Mouse (Mus musculus) cortical plate, adult 2 months (tissue): ENCODE results near the gene Dqx1. TPM values are rescaled to one million over a fixed set of nuclear protein-coding genes. Genes with fewer than 3 reads are reported as not detected.

Experiments
- H3K27ac ChIP-seq: fragments of 200-500 bp; 2 replicates; pipeline ENCODE4 v1.5.1; 2012; ENCODE audit warnings: low read length, control low read depth, inconsistent platforms; ENCODE audit not compliant: insufficient read depth
- H3K4me1 ChIP-seq: fragments of 200-500 bp; 2 replicates; pipeline ENCODE4 v1.6.1; 2011; ENCODE audit warnings: low read length; ENCODE audit not compliant: control insufficient read depth, insufficient read depth
- H3K4me3 ChIP-seq: fragments of 200-500 bp; 2 replicates; pipeline ENCODE4 v1.5.1; 2011; ENCODE audit warnings: mild to moderate bottlenecking, low read length, control low read depth; ENCODE audit not compliant: insufficient read depth
- CTCF ChIP-seq: fragments of 200-500 bp; IDR thresholded peaks from 2 replicates; pipeline ENCODE4 v1.5.1; 2011; ENCODE audit warnings: mild to moderate bottlenecking, control low read depth, low read length; ENCODE audit not compliant: insufficient read depth; ENCODE audit errors: extremely low read depth
- POLR2A ChIP-seq: fragments of 200-500 bp; IDR thresholded peaks from 2 replicates; pipeline ENCODE4 v1.6.1; 2011; ENCODE audit warnings: mild to moderate bottlenecking, low read length, control low read depth; ENCODE audit not compliant: insufficient read depth; ENCODE audit errors: extremely low read depth
- polyA plus RNA-seq: library from polyadenylated mRNA; depleted of rRNA; stranded (reverse); fragments of >200 nt; gene quantifications from 2 replicates; pipeline ENCODE4 v1.2.3, GENCODE M21; 2012

Gene Dqx1
- polyA plus RNA-seq, 1 experiment = 0.52 TPM

DNA sequence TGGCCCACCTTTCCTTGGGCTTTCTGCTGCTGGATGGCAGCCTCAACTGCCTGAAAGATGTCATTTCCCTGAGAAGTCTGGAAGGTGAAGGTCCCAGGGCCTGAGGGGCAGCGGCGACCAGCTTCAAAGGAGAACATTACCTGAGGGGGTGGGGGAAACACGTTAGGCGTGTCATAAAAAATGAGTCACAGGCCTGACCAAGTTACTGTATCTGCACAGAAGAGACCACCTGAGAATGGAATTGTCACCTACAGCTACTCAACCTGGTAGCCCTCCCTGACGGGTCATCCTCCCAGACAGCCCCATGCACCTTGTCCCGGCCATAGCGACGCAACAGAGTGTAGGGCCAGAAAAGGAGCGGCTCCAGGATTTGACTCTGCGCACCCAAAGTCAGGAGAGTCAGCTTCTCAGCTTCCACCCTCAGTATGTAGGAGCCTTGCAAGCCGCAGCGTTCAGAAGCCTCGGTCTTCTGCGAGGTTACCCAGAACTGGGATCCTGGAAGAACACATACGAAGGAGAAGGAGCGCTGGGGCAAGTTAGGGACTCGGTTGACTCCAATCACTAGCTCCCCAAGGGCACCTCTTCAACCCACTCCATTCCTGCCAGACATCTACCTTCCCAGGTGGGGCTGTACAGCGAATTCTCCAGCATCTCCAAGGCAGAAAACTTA lies 25.6 kb upstream of the Dqx1 start:
- TF ChIP-seq POLR2A (no peak), CTCF (no peak)
- no peak overlapping the region for H3K27ac ChIP-seq
- H3K4me3 ChIP-seq = no peak overlapping the region; the same call in 1 of the 2 replicates
- no peaks in the 10 kb centered on the region for H3K4me1 ChIP-seq

- peak overlapping the region; percentile 43 for H3K4me3 ChIP-seq
- no peak overlapping the region; the same call in 1 of the 2 replicates for H3K27ac ChIP-seq
- no peaks in the 10 kb centered on the region for H3K4me1 ChIP-seq
- no peak for TF ChIP-seq CTCF
- no peak for TF ChIP-seq POLR2A
Observed at GRCm38 (mm10) chr6:83032769-83033191, 24.9 kb upstream of the Dqx1 start.

DNA sequence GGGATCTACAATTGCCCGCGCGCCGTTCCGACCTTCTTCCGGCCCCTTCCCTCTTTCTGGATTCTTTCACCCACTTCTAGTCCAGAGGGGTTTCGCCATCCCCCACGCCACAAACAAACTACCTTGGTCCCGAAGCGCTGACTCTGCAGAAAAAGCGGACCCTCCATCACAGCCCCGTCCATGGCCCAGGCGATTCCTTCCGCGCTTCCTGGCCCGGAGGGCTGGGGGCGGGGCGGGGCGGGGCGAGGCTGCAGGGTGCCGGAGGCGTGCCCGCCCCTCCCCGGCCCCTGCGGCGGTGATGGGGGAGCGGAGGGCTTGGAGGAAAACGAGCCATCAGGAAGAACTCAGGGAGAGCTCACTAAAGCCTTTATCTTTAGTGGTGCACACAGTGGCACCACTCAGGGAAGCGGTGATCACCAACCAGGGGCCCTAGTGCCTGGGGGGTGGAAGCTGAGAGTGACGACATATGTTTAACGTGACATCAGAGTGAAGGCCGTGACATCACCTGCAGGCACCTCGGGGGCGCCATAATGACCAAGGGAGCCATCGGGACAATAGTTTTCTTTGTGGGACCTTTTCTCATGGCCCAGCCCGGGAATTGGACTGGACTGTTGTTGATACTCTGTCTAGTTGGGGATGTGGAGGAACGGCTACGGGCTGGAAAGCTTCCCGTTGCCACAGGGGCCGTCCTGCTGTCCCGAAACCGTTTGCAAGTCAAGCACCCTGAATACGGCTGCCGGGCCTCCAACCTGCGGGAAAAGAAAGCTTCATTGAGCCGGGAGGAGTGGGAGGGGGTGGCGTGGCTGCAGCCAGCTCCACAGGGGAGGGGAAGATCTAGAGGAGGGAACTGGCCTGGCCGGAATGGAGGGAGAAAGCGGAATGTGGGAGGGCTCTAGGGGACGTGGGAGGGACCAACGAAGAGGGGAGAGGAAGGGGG lies 24.1 kb upstream of the Dqx1 start, which contains the start of the genes Dok1 and Loxl3:
Dok1 (minus strand) TSS at position 223 of the 937 bp plus-strand sequence.
Loxl3 (plus strand) TSS at position 925 of the 937 bp plus-strand sequence.
- no peaks in the 10 kb centered on the region for H3K4me1 ChIP-seq
- no peak for TF ChIP-seq POLR2A
- no peak for TF ChIP-seq CTCF
- H3K4me3 ChIP-seq = peak within 1 kb of the TSS; percentile 43
- peak within 1 kb of the TSS; percentile 19 for H3K27ac ChIP-seq

GRCm38 (mm10) chr6:83034463-83035055 lies 23.1 kb upstream of the Dqx1 start:
- no peak overlapping the region for H3K27ac ChIP-seq
- TF ChIP-seq POLR2A (no peak), CTCF (no peak)
- H3K4me1 ChIP-seq = no peaks in the 10 kb centered on the region
- H3K4me3 ChIP-seq = peak overlapping the region; percentile 43

GRCm38 (mm10) chr6:83037188-83037587 lies 20.5 kb upstream of the Dqx1 start:
- no peak overlapping the region for H3K27ac ChIP-seq
- H3K4me3 ChIP-seq = no peak overlapping the region
- no peaks in the 10 kb centered on the region for H3K4me1 ChIP-seq
- TF ChIP-seq POLR2A = no peak
- TF ChIP-seq CTCF = no peak

- TF ChIP-seq POLR2A = no peak
- Histone ChIP-seq H3K4me3 (peak overlapping the region; percentile 3; the same call in 1 of the 2 replicates), H3K27ac (no peak overlapping the region), H3K4me1 (no peaks in the 10 kb centered on the region)
Observed at GRCm38 (mm10) chr6:83038496-83039012, 19.1 kb upstream of the Dqx1 start.

- Histone ChIP-seq H3K4me3 (no peak overlapping the region), H3K4me1 (no peaks in the 10 kb centered on the region), H3K27ac (no peak overlapping the region)
- TF ChIP-seq POLR2A (no peak), CTCF (no peak)
Observed at GRCm38 (mm10) chr6:83040601-83041000, 17.0 kb upstream of the Dqx1 start.

- no peak overlapping the region for H3K27ac ChIP-seq
- no peaks in the 10 kb centered on the region for H3K4me1 ChIP-seq
- no peak for TF ChIP-seq CTCF
- no peak for TF ChIP-seq POLR2A
Observed at GRCm38 (mm10) chr6:83043561-83043960, 14.1 kb upstream of the Dqx1 start.

GRCm38 (mm10) chr6:83043993-83044392 lies 13.7 kb upstream of the Dqx1 start:
- TF ChIP-seq POLR2A = no peak
- TF ChIP-seq CTCF = no peak
- Histone ChIP-seq H3K27ac (no peak overlapping the region), H3K4me1 (no peaks in the 10 kb centered on the region), H3K4me3 (no peak overlapping the region)

More at GRCm38 (mm10) chr6:83043561-83043960, 14.1 kb upstream of the Dqx1 start:
- H3K4me3 ChIP-seq = no peak overlapping the region
